Mouse (Mus musculus): ENCODE data around the gene Rtn4rl1. TPM values are rescaled to one million over a fixed set of nuclear protein-coding genes. Genes with fewer than 3 reads are reported as not detected.

Rtn4rl1 gene
- total RNA-seq, 2 experiments from 2014 or later, result 86.2 to 91.0 TPM

GRCm38 (mm10) chr11:75212031-75212667 lies 18.6 kb downstream of the Rtn4rl1 start:
- DNase-seq (ENCODE audit: low spot score in 2 of 2), result no peak

GRCm38 (mm10) chr11:75212876-75213275 lies 19.3 kb downstream of the Rtn4rl1 start:
- DNase-seq (ENCODE audit: low spot score in 2 of 2), result no peak

GRCm38 (mm10) chr11:75213372-75214080 lies 19.9 kb downstream of the Rtn4rl1 start:
- DNase-seq (ENCODE audit: low spot score in 2 of 2), result no peak

DNA sequence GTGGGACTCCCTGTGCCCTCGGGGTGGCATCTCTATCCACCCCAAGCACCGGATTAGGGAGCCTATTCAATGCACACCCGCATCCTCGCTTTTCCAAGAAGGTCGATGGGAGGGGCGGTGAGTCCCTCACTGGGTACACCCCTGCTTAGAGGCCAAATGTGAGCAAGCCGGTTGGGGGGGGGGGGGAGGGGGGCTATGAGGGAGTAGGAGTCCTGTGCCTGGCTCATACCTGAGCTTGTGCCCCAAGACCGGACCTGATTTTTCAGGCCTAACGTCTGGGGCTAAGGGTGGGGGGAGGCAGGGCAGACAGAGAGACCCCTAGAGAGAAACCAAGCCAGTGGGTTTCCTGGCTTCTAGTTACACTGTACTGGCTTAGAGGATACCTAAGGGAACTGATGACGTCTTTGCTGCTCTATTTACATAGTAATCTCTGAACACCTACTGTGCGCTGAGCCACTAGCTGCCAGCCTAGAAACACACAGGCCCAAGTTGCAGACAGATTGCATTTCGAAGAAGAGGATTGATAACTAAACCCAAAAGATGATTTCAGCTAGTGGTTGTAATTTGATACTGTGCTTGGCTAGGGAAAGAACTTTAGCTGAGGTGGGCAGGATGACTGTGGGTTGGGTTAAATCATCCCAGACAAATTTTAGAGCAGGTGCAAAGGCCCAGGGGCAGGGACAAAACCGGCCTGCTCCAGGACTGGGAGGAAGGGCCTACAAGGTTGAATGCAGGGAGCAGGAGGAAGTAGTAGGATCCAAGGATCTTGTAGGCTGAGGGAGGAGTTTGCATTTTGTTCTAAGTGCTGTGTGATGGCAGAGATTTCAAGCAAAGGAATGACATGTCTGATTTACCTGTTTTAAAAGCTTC lies 20.7 kb downstream of the Rtn4rl1 start:
- no peak for DNase-seq (ENCODE audit: low spot score in 2 of 2)

GRCm38 (mm10) chr11:75220115-75220514 lies 26.5 kb downstream of the Rtn4rl1 start:
- peak; percentile 62 for DNase-seq (ENCODE audit: low spot score in 2 of 2)

- no peak for DNase-seq (ENCODE audit: low spot score in 2 of 2)
Measured at GRCm38 (mm10) chr11:75220517-75221145, 27.0 kb downstream of the Rtn4rl1 start.

GRCm38 (mm10) chr11:75224062-75224461 lies 30.5 kb downstream of the Rtn4rl1 start:
- no peak for DNase-seq (ENCODE audit: low spot score in 2 of 2)

DNA sequence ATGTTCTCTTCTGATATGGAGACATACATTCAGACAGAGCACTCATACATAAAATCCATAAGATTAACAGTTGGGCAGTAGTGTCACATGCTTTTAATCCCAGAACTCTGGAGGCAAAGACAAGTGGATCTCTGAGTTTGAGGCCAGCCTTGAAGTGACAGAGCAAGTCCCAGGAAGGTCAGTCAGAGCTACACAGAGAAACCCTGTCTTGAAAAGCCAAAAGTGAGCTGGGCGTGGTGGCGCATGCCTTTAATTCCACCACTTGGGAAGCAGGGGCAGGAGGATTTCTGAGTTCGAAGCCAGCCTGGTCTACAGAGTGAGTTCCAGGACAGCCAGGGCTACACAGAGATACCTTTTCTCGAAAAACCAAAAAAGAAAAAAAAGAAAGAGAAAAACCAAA lies 31.3 kb downstream of the Rtn4rl1 start:
- DNase-seq (ENCODE audit: low spot score in 2 of 2), result no peak

GRCm38 (mm10) chr11:75227632-75228031 lies 34.0 kb downstream of the Rtn4rl1 start:
- DNase-seq (ENCODE audit: low spot score in 2 of 2), result no peak

GRCm38 (mm10) chr11:75229289-75229688 lies 35.7 kb downstream of the Rtn4rl1 start:
- no peak for DNase-seq (ENCODE audit: low spot score in 2 of 2)

GRCm38 (mm10) chr11:75230272-75230760 lies 36.7 kb downstream of the Rtn4rl1 start:
- no peak for DNase-seq (ENCODE audit: low spot score in 2 of 2)

GRCm38 (mm10) chr11:75231756-75232155 lies 38.2 kb downstream of the Rtn4rl1 start:
- peak; percentile 44 to 55 for DNase-seq (ENCODE audit: low spot score in 2 of 2)

DNA sequence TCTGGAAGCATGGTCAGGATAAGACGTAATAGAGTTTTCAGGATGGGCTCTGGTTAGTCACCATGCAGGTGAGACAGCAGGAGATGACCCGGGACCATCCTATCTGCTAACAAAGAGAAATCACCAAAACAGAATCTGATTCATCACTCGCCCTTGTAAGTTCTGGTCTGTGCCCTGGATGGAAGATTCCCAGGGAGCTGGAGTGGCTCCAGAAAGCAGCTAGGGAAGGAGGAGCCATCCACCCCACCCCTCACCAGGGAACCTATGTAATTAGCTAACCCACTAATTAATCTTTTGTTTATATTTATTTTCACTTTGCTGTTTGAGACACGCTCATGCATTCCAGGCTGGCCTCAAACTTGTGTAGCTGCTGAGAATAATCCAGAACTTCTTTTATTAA lies 38.9 kb downstream of the Rtn4rl1 start:
- no peak for DNase-seq (ENCODE audit: low spot score in 2 of 2)

GRCm38 (mm10) chr11:75234745-75235144 lies 41.2 kb downstream of the Rtn4rl1 start:
- DNase-seq (ENCODE audit: low spot score in 2 of 2), result no peak

- DNase-seq (ENCODE audit: low spot score in 2 of 2), result no peak
Measured at GRCm38 (mm10) chr11:75240158-75240934, 46.8 kb downstream of the Rtn4rl1 start.

GRCm38 (mm10) chr11:75242710-75243255 lies 49.2 kb downstream of the Rtn4rl1 start:
- DNase-seq (ENCODE audit: low spot score in 2 of 2), result no peak

DNA sequence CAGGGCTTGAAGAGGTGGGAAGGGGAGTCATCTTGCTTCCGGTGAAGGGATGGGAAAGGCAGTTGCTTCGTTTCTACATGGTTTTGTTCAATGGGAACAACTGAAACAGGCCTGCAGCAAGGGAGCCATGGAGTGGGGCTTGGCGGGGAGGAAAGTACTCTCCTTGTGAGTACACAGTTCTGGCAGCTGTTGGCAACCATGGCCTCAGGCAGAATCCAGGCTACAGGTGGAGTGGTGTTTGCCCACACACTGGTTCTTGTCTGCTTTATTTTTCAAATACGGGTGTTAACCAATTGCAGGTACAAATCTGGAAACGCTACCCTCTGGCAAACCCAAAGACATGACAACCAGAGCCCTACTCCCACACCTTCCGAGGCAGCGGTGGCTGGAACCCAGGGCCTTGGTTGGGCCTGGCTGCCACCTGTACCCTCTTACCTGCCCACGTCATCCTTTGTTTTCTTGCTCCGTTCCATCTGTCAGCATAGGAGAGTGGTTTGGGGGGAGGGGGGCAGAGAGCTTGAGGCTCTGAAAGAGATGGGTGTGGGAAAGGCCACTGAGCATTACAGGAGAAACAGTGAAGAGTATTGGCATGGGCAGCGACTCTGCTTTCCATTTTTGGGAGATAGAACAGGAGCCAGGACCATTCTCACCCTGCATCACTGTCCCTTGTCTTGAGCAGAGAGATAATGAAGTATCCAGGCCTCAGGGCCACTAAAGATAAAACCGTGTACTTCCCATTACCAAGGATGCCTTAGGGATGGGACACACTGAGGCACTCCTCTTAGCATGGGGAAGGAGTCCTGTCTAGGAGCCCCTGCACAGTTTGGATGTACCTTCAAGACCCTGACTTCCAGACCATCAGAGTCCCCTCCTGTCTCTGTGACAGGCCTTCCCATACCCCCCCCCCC lies 51.0 kb downstream of the Rtn4rl1 start:
- DNase-seq (ENCODE audit: low spot score in 2 of 2), result no peak

- DNase-seq (ENCODE audit: low spot score in 2 of 2), result no peak
Measured at GRCm38 (mm10) chr11:75245372-75246330, 52.1 kb downstream of the Rtn4rl1 start.

Data from left cerebral cortex, adult 18-20 months (tissue).